Mouse (Mus musculus): ENCODE results near the gene Tmem11. TPM values are rescaled to one million over a fixed set of nuclear protein-coding genes. Genes with fewer than 3 reads are reported as not detected.

The Tmem11 gene
- polyA plus RNA-seq, 1 experiment from 2014 or later = 54.5 TPM

DNA sequence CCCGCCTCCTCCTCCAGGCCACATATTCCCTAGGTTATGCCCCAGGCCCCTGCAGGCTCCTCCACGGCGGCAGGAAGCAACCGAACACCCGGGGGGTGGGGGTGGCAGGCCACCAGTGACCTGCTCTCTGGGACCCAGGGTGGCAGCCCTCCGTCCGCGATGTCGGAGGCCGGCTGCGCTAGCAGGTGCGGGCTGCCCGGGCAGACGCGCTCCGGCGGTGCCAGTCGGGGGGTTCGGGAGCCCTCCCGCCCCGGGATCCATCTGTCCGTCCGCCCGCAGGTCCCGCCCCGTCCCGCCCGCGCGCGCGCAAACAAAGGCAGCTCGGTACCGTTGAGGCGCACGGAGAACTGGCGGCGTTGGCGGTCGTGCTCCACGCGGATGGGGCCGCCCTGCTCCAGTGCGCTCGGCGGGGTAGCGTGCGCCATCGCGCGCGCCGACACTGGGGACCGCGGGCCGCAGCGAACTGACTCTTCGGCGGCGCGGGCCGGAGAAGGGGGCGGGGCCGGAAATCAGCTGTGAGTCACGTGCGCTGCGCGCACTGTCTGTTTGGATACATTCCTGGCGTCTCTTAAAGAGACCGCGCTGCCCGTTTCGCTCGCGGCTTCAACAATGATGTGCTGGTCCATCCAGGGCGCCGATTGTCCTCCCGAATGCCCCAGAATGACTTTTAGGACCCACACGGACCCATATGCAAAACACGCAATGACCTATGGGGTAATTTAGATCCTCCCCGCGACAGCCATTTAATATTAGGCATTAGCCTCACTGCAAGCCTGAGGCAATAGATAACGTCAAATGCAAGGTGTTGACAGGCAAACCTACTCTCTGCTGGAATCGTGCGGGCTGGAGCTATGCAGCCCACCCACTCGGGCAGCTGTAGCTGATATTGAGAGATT is 34.5 kb upstream of the Tmem11 start:
- Histone ChIP-seq H3K4me3 (ENCODE audit: low read depth, low read length) (peak overlapping the region; percentile 96), H3K4me1 (ENCODE audit: control insufficient read depth, insufficient read depth, low read length) (peaks cover 23% of the 10 kb centered on the region), H3K4me2 (ENCODE audit: low read length) (peak overlapping the region; percentile 89), H3K36me3 (ENCODE audit: control insufficient read depth, insufficient read depth, low read length) (no peaks in the 10 kb centered on the region), H3K27ac (ENCODE audit: low read length) (peak overlapping the region; percentile 76), H3K9me3 (replicated peaks; ENCODE audit: control insufficient read depth, low read length, poor library complexity, severe bottlenecking) (no peaks in the 10 kb centered on the region), H3K9ac (ENCODE audit: low read depth, low read length) (peak overlapping the region; percentile 91), H3K27me3 (ENCODE audit: control insufficient read depth, insufficient read depth, low read depth, low read length) (no peaks in the 10 kb centered on the region)
- peak; percentile 95 for ATAC-seq
- WGBS = under 1% methylated on average over 84 of the region's 86 CpGs

DNA sequence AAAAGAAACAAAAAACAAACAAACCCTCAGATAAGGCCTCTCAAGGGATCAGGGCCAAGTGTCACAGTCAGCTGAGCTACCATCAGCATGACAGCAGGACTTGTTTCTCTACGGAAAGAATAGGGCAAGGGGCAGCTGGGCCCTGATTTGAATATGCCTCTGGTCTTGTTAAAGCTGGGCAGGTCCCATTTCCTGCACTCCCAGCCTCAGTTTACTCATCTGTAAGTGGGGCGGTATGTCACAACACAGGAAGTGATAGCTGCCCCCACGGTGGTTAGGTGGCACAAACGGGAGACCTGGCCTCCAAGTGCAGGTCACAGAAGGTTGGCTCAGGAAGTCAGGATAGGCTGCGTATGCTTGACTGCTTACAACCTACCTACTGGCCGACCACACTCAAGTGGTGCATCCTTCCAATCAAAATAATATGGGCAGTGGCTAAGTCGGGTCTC is 33.5 kb upstream of the Tmem11 start:
- Histone ChIP-seq H3K27me3 (ENCODE audit: control insufficient read depth, insufficient read depth, low read depth, low read length) (no peaks in the 10 kb centered on the region), H3K27ac (ENCODE audit: low read length) (no peak overlapping the region), H3K9me3 (replicated peaks; ENCODE audit: control insufficient read depth, low read length, poor library complexity, severe bottlenecking) (no peaks in the 10 kb centered on the region), H3K4me2 (ENCODE audit: low read length) (peak overlapping the region; percentile 89), H3K4me1 (ENCODE audit: control insufficient read depth, insufficient read depth, low read length) (peaks cover 23% of the 10 kb centered on the region), H3K36me3 (ENCODE audit: control insufficient read depth, insufficient read depth, low read length) (no peaks in the 10 kb centered on the region), H3K9ac (ENCODE audit: low read depth, low read length) (peak overlapping the region; percentile 91), H3K4me3 (ENCODE audit: low read depth, low read length) (peak overlapping the region; percentile 96)
- 38% methylated on average over 7 of the region's 7 CpGs for WGBS
- no peak for ATAC-seq

DNA sequence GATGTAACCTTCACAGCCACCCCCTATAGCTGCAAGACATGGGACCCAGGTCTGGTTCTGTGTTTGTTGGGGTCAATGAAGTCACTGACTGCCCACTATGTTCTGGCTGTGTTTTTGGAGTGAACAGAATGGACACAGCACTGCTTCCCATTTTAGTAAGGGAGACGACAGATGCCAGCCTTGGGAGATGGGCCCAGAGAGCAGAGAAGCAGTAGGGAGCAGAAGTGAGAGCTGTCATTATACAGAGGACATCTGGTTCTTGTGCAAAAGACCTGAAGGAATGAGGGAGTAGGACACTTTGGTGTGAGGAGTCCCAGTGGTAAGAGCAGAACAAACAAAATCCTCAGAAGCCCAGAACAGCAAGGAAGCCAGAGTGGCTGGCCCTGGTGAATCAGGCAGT is 30.6 kb upstream of the Tmem11 start:
- H3K4me3 ChIP-seq (ENCODE audit: low read depth, low read length) = no peak overlapping the region
- H3K27me3 ChIP-seq (ENCODE audit: control insufficient read depth, insufficient read depth, low read depth, low read length) = no peaks in the 10 kb centered on the region
- H3K4me2 ChIP-seq (ENCODE audit: low read length) = no peak overlapping the region
- H3K36me3 ChIP-seq (ENCODE audit: control insufficient read depth, insufficient read depth, low read length) = peaks cover 11% of the 10 kb centered on the region
- no peaks in the 10 kb centered on the region for H3K9me3 ChIP-seq (replicated peaks; ENCODE audit: control insufficient read depth, low read length, poor library complexity, severe bottlenecking)
- WGBS = 63% methylated on average over 1 of the region's 1 CpGs
- H3K4me1 ChIP-seq (ENCODE audit: control insufficient read depth, insufficient read depth, low read length) = peaks cover 18% of the 10 kb centered on the region
- no peak overlapping the region for H3K27ac ChIP-seq (ENCODE audit: low read length)
- ATAC-seq = no peak
- H3K9ac ChIP-seq (ENCODE audit: low read depth, low read length) = no peak overlapping the region

DNA sequence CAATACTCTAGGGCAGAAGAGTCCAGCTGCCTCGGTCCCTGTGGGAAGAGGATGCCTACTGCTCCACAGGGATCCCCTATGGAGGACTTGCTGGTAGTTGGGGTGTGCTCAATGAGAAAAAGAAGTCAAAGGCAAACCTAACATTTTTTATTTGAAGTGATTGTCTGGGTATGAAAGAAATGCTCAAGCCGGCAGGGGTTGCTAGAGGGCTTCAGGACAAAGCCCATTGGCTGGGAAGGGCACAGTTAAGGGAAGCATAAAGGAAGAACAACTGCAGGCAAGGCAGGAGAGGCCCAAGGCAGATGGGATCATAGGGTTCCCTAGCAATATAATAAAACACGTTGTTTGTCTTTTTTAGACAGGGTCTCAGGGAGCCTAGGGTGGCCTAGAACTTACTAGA is 29.0 kb upstream of the Tmem11 start:
- no peak overlapping the region for H3K9ac ChIP-seq (ENCODE audit: low read depth, low read length)
- H3K36me3 ChIP-seq (ENCODE audit: control insufficient read depth, insufficient read depth, low read length) = peaks cover 17% of the 10 kb centered on the region
- 64% methylated on average over 3 of the region's 3 CpGs for WGBS
- H3K27ac ChIP-seq (ENCODE audit: low read length) = no peak overlapping the region
- H3K9me3 ChIP-seq (replicated peaks; ENCODE audit: control insufficient read depth, low read length, poor library complexity, severe bottlenecking) = no peaks in the 10 kb centered on the region
- H3K4me2 ChIP-seq (ENCODE audit: low read length) = no peak overlapping the region
- no peak for ATAC-seq
- H3K4me1 ChIP-seq (ENCODE audit: control insufficient read depth, insufficient read depth, low read length) = peaks cover 15% of the 10 kb centered on the region
- H3K4me3 ChIP-seq (ENCODE audit: low read depth, low read length) = no peak overlapping the region
- H3K27me3 ChIP-seq (ENCODE audit: control insufficient read depth, insufficient read depth, low read depth, low read length) = no peaks in the 10 kb centered on the region

DNA sequence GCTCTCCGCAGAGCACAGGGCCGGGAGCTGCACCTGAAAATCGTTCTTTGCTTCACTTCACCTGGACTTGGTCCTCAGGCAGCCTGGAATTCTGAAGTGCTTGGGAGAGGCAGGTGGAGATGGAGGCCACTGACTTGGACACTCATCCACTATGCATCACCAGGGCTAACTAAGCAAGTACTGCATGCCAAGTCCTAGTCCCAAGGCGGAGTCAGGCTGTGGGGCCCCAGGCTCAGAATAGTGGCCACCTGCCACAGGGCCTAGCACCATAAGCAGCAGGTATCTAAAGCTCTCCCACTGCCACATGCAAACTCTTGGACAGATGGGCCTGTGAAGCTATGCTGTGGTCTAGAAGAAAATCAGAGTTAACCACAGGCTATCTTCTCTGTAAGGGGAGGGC is 27.4 kb upstream of the Tmem11 start:
- Histone ChIP-seq H3K27me3 (ENCODE audit: control insufficient read depth, insufficient read depth, low read depth, low read length) (no peaks in the 10 kb centered on the region), H3K9ac (ENCODE audit: low read depth, low read length) (no peak overlapping the region), H3K4me2 (ENCODE audit: low read length) (no peak overlapping the region), H3K27ac (ENCODE audit: low read length) (no peak overlapping the region), H3K9me3 (replicated peaks; ENCODE audit: control insufficient read depth, low read length, poor library complexity, severe bottlenecking) (no peaks in the 10 kb centered on the region), H3K36me3 (ENCODE audit: control insufficient read depth, insufficient read depth, low read length) (peaks cover 17% of the 10 kb centered on the region), H3K4me1 (ENCODE audit: control insufficient read depth, insufficient read depth, low read length) (peaks cover 1% of the 10 kb centered on the region; the same call in 1 of the 2 replicates), H3K4me3 (ENCODE audit: low read depth, low read length) (no peak overlapping the region)
- ATAC-seq = no peak
- 100% methylated on average over 4 of the region's 4 CpGs for WGBS

DNA sequence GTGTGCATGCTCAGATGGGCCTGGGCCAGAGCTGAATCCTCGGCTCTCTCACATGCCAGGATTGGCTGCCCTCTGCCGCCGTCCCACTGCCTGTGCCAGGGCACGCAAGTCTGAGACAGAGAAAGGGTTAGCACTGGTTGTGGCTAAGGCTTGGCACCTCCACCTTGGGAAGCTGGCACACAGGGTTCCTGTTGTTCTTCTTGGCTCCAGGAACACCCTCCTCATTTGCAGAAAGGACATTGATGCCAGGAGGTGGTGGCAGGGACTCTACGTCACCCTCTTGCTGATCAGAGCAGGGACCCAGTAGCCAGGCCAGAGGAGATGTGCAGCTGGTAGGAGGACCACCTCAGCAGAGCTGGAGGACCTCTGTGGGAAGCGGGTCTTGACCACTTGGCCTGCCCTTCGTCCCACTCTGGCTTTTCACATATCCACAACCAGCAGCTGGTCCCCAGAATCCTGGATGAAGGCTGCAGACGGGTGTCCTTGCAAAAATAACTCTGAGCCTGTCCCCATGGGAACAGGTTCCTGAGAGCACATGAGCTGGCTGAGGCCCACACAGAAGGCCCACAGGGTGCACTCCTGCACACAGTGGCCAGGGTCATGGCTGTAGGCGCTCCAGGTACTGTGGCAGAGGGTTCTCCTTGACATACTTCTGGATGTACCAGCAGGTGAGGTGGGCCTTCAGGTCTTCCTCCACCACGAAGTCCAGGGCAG is 26.5 kb upstream of the Tmem11 start:
- no peak overlapping the region for H3K4me2 ChIP-seq (ENCODE audit: low read length)
- H3K27ac ChIP-seq (ENCODE audit: low read length) = no peak overlapping the region
- no peaks in the 10 kb centered on the region for H3K9me3 ChIP-seq (replicated peaks; ENCODE audit: control insufficient read depth, low read length, poor library complexity, severe bottlenecking)
- H3K4me1 ChIP-seq (ENCODE audit: control insufficient read depth, insufficient read depth, low read length) = no peaks in the 10 kb centered on the region
- H3K27me3 ChIP-seq (ENCODE audit: control insufficient read depth, insufficient read depth, low read depth, low read length) = no peaks in the 10 kb centered on the region
- ATAC-seq = no peak
- no peak overlapping the region for H3K4me3 ChIP-seq (ENCODE audit: low read depth, low read length)
- WGBS = 92% methylated on average over 10 of the region's 10 CpGs
- no peak overlapping the region for H3K9ac ChIP-seq (ENCODE audit: low read depth, low read length)
- peaks cover 17% of the 10 kb centered on the region for H3K36me3 ChIP-seq (ENCODE audit: control insufficient read depth, insufficient read depth, low read length)

DNA sequence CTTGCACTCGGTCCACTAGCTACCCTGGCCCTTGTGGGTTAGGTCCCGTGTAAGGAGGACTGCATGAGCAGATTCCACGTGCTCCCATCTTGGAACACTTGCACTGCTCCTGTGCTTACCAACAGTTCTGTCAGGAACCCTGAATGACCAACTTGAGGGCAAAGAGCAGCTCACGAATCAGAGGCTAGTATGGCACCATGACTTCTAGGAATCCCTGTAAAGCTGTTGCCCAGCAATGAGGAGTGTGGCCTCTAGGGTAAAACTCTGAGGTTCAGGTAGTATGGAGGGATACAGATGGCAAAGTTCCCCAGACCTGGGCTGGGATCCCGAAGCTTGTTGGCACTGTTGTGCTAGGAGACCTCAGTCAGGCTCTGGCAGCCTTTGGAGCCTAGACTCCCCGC is 24.6 kb upstream of the Tmem11 start:
- no peaks in the 10 kb centered on the region for H3K9me3 ChIP-seq (replicated peaks; ENCODE audit: control insufficient read depth, low read length, poor library complexity, severe bottlenecking)
- no peak for ATAC-seq
- no peak overlapping the region for H3K27ac ChIP-seq (ENCODE audit: low read length)
- no peaks in the 10 kb centered on the region for H3K27me3 ChIP-seq (ENCODE audit: control insufficient read depth, insufficient read depth, low read depth, low read length)
- no peak overlapping the region for H3K4me3 ChIP-seq (ENCODE audit: low read depth, low read length)
- H3K9ac ChIP-seq (ENCODE audit: low read depth, low read length) = no peak overlapping the region
- 91% methylated on average over 6 of the region's 6 CpGs for WGBS
- H3K4me1 ChIP-seq (ENCODE audit: control insufficient read depth, insufficient read depth, low read length) = no peaks in the 10 kb centered on the region
- no peak overlapping the region for H3K4me2 ChIP-seq (ENCODE audit: low read length)
- H3K36me3 ChIP-seq (ENCODE audit: control insufficient read depth, insufficient read depth, low read length) = peaks cover 17% of the 10 kb centered on the region

DNA sequence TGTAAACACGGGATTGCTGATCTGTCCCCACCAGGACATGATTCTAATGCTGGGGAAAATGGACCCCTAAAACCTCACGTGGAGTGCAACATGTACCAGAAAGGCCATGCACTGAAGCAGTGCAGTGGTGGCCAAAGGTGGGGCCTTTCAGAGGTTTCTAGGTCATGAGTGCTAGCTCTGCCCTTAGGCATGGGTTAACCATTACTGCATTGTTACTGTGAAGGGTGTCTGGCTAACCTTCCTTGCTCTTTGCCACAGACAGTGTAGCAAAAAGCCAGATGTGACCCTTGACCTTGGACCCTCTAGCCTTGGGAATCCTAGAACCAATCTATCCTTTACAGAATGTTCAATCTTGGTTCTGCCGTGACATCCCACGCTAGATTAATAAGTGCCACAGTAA is 23.4 kb upstream of the Tmem11 start:
- Histone ChIP-seq H3K4me1 (ENCODE audit: control insufficient read depth, insufficient read depth, low read length) (no peaks in the 10 kb centered on the region), H3K27ac (ENCODE audit: low read length) (no peak overlapping the region), H3K9me3 (replicated peaks; ENCODE audit: control insufficient read depth, low read length, poor library complexity, severe bottlenecking) (no peaks in the 10 kb centered on the region), H3K36me3 (ENCODE audit: control insufficient read depth, insufficient read depth, low read length) (peaks cover 17% of the 10 kb centered on the region), H3K4me3 (ENCODE audit: low read depth, low read length) (no peak overlapping the region), H3K4me2 (ENCODE audit: low read length) (no peak overlapping the region), H3K9ac (ENCODE audit: low read depth, low read length) (no peak overlapping the region), H3K27me3 (ENCODE audit: control insufficient read depth, insufficient read depth, low read depth, low read length) (no peaks in the 10 kb centered on the region)
- no peak for ATAC-seq
- whole genome bisulfite sequencing = 84% methylated on average over 4 of the region's 4 CpGs

DNA sequence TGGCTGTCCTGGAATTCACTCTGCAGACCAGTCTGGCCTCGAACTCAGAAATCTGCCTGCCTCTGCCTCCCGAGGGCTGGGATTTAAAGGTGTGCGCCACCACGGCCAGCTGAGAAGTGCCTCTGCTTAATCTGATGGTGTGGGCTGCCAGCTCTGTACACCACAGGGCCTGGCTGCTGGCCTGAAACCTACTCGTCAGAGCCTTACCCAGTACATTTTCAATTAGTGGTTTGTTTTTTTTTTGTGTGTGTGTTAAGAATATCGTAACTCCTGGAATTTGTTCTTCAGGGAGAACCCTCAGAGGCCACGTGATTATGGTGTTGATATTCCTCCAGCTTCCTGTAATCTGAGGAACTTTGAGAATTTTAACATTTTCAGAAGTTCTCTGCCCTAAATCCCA is 22.9 kb upstream of the Tmem11 start:
- ATAC-seq = no peak
- Histone ChIP-seq H3K4me3 (ENCODE audit: low read depth, low read length) (no peak overlapping the region), H3K4me2 (ENCODE audit: low read length) (no peak overlapping the region), H3K27ac (ENCODE audit: low read length) (no peak overlapping the region), H3K27me3 (ENCODE audit: control insufficient read depth, insufficient read depth, low read depth, low read length) (no peaks in the 10 kb centered on the region), H3K9me3 (replicated peaks; ENCODE audit: control insufficient read depth, low read length, poor library complexity, severe bottlenecking) (no peaks in the 10 kb centered on the region), H3K4me1 (ENCODE audit: control insufficient read depth, insufficient read depth, low read length) (no peaks in the 10 kb centered on the region), H3K9ac (ENCODE audit: low read depth, low read length) (no peak overlapping the region), H3K36me3 (ENCODE audit: control insufficient read depth, insufficient read depth, low read length) (peaks cover 17% of the 10 kb centered on the region)
- WGBS = 87% methylated on average over 7 of the region's 7 CpGs

All from midbrain, embryonic 16.5 days (tissue).